Mouse (Mus musculus): ENCODE data around the gene Samd4. TPM values are rescaled to one million over a fixed set of nuclear protein-coding genes. Genes with fewer than 3 reads are reported as not detected.

Samd4 gene
- under 1 TPM in 1 of 2 experiments, not detected in 1; 0.07 TPM for polyA plus RNA-seq (2017; shearing (Covaris generic))

DNA sequence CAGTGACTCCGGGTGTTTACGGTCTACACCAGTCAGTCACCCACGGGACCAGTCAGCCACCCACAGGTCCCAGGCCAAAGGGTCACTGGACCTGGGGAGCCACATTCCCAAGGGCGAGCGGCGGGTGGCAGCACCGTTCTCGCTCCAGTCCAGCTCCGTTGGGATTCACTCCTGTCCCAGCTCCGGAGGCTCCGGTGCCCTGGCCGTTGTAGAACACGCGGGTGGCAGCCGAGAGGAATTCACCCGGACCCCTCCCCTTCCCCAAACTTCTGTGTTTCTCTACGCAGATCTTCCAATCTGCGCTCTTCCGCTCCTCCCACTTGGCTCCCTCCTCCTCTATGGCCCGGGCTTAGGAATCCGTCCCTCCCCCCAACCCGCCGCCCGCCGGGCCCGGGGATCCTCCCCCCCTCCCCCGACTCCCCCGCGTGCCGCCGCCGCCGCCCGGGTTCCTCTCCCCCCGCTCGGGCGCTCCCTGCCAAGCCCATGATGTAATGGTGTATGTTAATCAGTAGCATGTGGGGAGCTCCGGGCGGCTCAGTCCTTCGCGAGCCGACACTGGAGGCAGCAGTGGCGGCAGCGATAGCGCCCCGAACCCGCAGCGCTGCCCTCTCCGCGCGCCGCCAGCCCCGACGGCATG is at the start of gene Samd4:
Samd4 (plus strand) TSS at position 424 of the 637 bp plus-strand sequence.
- ATAC-seq = peak; percentile 26

DNA sequence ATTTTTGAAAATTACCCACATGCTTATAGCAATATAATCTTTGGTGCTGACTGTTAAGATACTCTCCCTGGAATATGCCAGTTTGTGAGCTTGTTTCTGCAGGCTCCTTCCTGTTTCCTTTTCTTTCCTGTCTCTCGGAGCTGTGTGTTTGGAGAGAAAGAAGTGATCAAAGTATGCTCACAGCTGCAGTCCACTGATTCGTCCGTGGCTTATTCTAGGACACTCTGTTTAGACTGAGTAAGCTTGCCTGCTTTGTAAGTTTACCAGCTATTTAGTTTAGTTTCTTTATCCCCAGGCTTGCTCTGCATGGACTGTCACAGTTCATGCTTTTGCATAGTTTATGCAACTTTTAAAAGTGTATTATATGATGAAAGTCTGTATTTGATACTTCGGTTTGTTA is 43.3 kb upstream of the Samd4 start:
- ATAC-seq = no peak

DNA sequence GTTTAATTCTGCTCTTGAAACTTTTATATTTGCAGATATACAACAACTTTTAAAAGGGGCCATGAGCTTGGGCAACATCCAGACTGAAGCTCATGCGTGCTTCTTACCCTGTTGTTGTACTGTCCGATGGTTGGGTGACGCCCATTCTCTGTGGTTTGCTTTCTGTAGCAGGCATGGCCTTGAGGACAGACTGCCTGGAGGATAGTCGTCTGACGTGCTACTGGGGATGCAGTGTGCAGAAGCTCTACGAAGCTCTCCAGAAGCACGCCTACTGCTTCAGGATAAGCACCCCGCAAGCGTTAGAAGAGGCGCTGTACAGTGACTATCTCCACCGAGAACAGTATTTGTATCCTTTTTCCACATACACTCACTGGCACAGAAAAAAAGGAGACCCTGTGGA is 36.9 kb upstream of the Samd4 start:
- no peak for ATAC-seq

DNA sequence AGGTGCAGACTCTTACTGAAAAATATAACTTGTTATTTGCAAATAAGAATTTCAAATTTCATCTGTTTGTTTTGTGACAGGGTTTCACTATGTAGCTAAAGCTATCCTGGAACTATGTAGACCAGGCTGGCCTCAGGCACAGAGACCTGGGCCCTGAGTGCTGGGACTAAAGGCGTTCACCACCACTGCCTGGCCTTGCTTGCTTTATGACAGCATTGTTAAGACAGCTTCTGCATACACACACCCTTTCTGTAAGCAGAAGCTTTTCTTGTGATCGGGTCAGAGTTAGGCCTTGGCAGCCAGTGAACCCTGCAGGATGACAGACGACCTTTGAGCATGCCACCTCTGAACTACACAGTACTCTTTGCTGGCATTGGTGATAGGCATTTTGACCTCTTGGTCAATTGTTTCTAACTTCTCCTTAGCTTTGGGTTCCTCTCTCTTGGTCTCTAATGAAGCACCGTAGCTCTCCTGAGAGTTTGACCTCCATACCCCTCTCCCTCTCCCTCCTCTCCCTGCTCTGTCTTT is 34.5 kb upstream of the Samd4 start:
- ATAC-seq = no peak

DNA sequence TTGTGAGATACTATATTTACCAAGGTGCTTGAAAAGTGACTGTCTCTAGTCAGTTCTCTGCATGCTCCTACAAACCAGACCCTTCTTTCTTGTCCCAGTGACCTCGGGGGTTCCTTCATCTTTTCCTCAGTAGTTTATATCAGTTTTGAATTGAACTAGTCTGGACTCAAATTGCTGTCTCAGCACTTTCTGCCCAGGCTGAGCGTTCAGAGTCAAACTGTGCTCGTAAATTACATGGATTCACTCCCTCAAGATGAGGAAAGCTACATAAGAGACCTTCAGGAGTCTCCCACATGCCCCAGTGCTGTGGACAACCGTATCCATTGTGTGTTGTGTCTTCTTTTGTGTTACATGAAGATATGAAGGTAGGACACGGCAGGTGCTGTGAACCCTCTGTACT is 33.9 kb upstream of the Samd4 start:
- no peak for ATAC-seq

DNA sequence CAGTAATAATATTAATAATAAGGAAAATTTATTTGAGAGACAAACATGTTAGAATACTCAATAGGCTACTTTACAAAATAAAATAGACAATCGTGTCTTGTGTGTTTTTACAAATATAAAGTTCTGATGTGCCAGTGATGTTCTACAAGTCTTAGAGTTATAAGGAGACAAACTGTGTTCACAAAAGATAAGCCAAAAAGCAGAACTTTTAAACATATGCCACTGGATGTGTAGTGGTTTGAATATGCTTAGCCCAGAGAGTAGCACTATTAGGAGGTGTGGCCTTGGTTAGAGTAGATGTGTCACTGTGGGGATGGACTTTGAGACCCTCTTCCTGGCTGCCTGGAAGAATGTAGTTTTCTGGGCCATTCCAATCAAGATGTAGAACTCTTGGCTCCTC is 32.9 kb upstream of the Samd4 start:
- no peak for ATAC-seq

DNA sequence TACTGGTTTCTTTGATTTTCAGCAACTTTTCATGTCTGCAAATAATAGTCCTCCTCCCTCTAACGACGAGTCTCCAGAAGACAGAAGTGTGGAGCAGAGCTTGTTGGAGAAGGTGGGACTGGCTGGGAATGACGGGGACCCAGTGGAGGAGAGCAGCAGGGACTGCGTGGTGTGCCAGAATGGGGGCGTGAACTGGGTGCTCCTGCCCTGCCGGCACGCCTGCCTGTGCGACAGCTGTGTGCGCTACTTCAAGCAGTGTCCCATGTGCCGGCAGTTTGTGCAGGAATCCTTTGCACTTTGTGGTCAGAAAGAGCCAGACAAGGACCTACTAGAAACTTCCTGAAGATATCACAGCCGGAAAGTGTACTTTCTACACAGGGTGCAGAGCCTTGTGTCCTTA is 29.0 kb upstream of the Samd4 start:
- no peak for ATAC-seq

DNA sequence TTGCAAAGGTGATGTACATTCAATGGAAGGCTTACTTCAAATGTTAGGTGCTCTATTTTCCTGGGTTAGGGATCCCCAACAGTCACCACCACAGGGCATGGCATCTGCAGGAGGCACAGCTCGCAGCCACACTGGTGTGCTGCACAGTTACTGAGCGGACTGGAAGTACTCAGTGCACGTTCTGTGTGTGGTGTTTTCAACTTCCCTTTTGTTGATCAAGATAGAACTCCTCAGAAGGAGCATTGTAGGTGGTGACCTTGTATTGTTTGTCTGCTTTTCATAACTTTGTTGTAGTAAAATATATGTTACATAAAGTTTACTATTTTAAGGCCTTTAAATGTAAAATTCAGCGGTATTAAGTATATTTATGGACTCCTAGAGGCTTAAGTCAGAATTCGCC is 19.7 kb upstream of the Samd4 start:
- ATAC-seq = no peak

DNA sequence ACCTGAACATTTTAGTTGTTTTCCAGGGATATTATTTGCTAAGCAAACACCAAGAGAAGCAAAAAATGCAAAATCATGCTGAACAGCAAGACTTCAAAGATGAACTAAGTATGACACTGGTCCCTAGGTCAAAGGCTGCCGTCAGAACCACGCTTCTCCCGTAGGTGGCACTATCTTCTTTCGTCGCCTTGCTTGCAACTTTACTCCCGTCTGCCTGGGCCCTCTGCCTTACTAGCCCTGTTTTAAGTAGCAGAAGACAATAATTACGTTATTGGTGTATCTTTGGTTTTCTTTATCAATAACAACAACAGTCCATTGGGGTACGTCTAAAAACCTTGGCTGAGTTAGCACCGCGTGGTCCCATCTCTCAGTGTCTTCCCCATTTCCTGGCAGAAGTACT is 1.7 kb upstream of the Samd4 start:
- ATAC-seq = peak; percentile 60

DNA sequence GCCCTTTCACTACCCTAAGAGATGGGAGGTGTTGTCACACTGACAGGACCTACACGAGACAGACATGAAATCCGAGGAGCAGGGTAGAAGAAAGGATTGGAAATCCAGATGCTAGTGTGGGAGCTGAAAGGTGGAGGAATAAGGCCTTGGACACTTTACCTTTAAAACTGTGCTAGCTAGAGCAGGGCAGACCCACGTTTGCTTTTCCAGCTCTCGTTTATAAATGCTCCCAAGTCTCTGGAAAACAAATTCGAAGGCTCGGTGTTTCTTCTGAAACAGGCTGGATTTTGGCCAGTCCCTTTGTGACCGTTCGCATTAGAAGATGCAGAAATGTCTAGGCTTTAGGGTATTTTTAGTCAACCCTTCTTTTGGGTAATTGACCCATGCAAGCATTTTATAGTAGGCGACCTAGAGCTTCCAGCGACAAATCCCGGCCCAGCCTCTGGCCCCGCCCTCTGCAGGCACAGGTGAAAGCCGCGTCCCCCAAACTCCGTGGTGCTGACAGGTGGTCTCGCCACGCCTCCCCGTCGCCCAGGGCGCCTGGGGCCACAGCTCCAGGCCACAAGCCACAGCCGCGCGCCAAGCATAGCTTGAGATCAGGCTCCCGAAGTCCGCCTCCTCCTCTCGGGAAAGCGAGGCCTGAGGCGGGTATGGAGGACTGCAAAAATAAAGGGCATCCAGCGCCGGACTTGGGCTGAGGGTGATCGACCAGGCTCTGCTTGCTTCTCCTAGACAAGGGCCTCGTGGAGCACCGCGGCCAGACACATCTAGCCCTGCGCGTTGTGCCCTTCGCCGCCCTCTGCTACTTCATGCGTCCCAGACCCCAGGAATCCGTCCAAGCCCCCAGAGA is 848 bp upstream of the Samd4 start:
- no peak for ATAC-seq

DNA sequence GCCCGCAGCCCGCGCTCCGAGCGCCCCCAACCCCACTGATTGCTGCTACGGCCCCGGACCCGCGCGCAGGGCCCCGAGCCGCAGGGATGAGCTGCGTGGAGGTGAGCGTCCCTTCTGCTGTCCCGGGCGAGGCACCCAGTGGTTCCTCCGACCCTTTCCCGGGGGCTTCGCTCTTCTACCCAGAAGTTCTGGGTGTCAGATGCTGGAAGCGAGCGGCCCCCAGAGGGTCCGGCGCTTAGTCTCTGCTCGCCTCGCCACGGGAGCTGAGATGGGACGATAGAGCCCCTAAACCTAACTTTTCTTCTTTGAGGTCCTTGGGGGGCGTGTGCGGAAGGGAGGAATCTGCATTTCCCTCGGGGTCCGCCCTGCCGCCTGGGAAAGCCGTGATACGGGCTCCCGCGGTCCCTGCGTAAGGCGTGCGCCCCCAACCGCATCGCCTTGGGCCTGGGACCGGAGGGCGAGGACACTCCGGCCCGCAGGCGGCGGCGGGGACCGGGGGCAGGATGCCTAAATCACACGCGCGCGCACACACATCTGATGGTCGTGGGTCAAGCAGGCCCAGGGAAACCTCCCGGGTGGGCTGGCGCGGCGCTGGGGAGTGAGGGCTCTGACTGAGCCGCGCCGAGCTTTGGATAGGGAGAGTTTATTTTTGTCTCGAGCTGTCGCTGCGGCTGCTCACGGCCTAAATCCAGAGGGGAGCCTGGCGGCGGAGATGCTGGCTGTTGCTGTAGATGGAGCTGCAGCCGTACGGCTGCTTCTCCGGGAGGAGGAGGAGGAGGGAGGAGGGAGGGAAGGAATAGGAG is 615 bp downstream of the Samd4 start:
- ATAC-seq = no peak

DNA sequence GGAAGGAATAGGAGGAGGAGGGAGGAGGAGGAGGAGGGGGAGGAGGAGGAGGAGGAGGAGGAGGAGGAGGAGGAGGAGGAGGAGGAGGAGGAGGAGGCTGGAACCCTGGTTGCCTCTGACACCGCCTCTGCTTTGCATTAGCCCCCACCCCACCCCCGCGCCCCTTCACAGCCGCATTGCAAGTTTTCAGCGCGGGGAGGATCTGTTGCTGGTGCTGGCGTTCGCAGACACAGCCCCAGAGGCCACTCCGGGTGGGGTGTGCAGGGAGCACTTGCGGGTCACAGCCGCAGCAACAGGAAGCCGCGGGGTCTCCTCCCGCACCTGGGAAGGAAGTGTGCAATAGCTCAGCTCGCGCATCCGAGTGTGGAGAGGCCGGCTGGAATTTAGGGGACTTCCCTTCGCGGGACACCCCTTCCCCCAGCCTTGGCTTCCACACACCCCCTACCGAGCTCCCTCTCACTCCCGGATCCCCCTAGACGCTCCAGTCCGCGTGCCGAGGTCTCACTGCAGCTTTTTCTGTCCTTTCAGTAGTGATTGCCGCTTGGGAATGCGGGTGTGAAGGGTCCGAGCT is 1.3 kb downstream of the Samd4 start:
- no peak for ATAC-seq

DNA sequence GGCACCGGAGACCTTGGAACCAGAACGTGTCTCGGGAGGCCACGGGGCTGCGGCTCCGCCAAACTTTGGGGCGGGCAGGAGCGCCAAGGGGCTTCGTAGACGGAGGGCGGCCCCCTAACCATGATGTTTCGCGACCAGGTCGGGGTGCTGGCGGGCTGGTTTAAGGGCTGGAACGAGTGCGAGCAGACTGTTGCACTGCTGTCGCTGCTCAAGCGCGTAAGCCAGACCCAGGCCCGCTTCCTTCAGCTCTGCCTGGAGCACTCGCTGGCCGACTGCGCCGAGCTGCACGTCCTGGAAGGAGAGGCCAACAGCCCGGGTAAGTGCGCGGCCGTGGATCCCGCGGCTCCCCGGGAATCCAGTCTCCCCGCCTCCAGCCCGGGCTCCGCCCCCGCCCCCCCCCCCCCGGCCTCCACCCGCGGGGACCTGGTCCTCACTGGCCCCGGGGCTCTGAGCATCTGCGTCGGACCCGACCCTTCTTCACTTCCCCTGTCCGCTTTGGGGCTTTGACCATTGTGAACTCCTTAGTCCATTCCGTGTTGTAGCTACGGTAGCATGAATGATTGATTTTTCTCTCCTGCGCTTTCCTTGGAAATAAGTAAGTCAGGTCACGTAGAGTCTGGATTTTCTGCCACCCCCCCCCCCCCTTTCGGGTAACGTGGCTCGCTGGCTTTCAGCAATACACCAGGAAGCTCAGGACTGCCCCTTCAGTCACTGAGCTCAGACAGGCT is 2.2 kb downstream of the Samd4 start:
- no peak for ATAC-seq

DNA sequence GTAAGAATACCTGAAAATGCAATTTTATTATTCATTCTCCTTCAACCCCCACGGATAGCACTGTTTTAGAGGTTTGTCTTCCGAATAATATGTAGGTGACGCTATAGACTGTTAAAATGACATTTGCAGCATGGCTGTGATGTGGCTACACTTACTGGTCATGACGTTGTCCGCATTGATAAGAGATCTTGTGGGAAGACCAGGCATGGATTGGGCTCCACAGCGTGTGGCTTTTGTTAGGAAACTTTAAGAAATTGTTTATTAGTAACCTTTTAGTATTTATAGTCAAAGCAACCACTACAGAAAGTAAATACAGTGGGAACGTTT is 2.7 kb downstream of the Samd4 start:
- ATAC-seq = no peak

DNA sequence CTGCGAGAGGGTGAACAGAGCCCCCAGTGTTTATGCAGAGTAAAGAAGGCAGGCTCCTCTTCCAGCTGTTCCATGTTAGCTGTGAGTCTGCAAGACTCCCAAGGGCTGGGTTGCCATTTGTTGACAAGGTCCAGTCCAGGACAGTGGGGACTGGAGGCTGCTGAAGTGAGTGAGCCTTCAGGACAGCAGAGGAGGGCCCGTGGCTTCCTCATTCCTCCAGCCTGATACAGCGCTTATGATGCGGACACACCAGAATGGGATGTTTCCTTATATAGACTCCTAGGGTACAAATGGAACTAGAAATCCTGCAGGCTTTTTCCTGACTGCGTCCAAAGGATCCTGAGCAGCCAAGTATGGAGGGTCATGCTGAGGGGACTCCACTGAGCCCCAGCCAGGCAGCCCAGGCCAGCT is 3.2 kb downstream of the Samd4 start:
- ATAC-seq = no peak

DNA sequence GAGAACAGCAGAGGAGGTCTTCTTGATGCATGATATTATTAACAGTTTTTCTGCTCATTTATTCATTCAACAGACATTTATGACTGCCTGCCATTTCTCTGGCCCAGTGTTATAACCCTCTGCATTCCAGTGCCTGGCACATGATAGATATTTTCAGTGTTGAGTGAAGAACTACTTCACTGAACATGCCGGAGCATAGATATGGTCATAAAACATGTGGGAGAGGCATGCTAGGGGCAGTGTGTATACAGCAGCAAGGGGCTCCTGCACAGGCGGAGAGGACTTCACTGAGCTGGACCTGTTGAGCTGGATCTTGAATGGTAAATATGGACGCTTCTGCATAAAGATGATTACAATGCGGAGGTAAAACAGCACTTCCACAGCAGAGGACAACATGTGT is 6.4 kb downstream of the Samd4 start:
- ATAC-seq = no peak

DNA sequence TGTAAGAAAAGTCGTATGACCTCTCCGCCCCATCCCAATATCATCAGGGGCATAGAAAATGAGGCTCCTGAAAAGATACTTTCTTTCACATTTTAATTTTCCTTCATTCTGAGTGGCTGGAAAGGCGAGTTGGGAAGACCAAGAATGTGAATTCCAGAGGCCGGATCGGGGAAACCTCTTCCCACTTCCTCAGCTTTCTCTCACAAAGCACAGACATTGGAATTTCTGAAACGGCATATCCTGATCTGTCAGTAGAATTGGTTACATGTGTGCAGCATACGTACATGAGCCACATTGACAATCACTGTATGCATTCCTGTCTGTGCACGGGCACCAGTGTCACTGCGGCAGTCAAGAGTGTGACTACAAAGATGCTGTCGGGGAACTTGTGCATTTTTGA is 11.3 kb downstream of the Samd4 start:
- ATAC-seq = no peak

DNA sequence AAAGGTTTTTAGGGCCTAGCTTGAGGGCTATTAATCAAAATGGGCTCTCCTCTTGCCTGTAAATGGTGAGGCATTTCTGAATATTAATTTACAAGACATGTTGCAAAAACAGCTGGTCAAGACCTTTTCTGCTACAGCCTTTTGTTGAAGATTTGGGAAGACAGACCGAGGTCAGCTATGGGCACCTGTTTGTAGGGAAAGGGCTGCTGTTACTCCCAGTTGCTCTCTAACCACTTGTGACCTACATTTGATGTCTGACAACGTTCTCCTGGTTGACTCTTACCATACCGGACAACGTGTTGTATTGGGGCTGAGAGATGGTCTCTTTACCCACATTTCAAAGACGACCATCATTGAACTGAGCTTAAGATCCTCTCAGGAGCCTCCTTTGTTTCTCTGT is 15.3 kb downstream of the Samd4 start:
- ATAC-seq = no peak

DNA sequence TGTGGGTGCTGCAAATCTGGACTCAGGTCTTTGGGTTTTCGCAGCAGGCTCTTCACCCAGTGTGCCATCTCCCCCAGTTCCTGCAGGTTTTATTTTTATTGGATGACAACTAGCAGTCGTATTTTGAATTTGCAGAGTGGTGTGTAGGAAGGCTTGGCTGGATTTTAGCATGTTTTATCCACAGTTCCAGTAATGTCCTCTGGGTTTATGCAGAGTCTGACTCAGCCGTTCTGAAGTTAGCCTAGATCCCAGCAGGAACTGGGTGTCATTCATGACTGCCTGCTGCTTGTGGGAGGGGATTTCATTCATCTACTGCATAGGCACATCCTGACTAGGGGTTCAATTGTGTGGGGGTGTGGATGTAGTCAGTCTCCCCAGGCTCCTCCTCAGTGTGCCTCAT is 16.0 kb downstream of the Samd4 start:
- ATAC-seq = no peak

DNA sequence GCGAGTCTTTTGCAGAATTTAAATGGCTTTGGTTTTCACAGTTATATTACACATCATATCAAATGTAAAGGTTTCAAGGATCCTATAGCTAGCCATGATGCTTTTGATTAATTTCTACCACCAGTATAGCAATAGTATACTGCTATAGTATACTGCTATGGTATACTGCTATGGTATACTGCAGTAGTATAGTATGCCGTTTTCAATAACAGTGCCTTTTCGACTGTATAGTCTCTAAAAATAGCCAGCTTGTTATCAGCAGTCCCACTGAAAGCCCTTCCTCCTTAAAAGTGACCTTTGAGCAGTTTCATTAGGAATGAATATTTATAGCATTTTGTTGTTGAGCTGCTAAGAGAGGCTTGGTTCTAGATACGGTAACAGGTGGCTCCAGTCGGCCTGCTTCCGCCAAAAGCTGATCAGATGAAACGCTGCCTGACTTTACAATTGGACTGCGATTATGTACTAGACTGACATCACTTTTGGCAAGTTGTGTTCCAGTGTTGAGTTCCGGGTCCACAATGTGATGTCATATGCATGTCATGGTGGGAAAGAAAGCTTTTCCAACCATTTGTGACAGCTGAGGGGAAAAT is 19.9 kb downstream of the Samd4 start:
- no peak for ATAC-seq

DNA sequence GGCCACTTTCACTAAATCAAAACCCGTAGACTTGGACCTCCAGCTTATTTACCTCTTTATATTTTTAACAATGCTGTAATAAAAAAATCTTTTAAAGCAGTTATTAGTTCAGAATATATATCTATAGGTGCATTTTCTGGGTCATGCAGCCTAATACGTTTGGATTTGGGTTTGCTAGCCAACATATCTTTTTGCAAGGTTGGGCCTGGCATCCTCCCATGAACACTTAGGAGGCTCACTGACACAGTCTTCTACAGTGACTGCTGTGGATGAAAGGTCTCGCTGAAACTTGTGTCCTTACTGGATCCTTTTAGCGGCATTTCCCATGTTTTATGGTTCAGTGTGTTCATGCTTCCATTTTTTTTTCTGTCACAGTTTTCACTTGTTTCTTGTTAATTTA is 21.6 kb downstream of the Samd4 start:
- ATAC-seq = no peak

DNA sequence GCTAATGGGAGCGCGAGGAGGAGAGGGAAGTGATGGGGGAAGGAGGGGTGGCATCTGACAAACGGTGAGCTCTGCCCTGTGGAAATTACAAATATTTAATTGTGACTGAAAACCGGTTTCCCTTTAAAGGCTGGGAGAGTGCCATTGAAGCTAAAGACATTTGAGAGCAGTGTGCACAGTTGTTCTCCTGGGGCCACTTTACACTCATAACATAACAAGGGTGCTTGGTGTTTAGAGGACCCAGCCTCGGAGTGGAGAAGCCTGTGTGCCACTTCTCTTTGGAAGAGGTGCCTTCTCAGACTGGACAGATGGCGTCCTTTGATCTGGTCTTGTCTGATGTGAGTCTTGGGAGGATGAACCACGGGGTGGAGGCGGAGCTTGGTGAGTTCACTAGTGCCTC is 26.2 kb downstream of the Samd4 start:
- no peak for ATAC-seq
